Mouse (Mus musculus): ENCODE data around the gene Donson.

GRCm38 (mm10) chr16:91649781-91650180, 38.8 kb downstream of the Donson start:
- no peak for TF ChIP-seq POLR2A (IDR thresholded peaks at IDR 0.05; ENCODE audit: insufficient read length, low read depth)
- no peak for TF ChIP-seq E2F4 (IDR thresholded peaks at IDR 0.05; ENCODE audit: insufficient read depth)
- no peak for TF ChIP-seq USF1 (IDR thresholded peaks at IDR 0.05; ENCODE audit: low read depth)
- TF ChIP-seq POLR2AphosphoS2 (IDR thresholded peaks at IDR 0.05; ENCODE audit: insufficient read length, low read depth): no peak
- TF ChIP-seq MAX (IDR thresholded peaks at IDR 0.05; ENCODE audit: low read depth): no peak
- TF ChIP-seq TCF12 (IDR thresholded peaks at IDR 0.05; ENCODE audit: insufficient read depth, poor library complexity, severe bottlenecking): no peak
- TF ChIP-seq SRF (IDR thresholded peaks at IDR 0.05; ENCODE audit: control insufficient read depth, insufficient read length, low read depth): no peak
- no peak for TF ChIP-seq TCF3 (IDR thresholded peaks at IDR 0.05; ENCODE audit: insufficient read length, low read depth)
- TF ChIP-seq MYOD1 (IDR thresholded peaks at IDR 0.05; ENCODE audit: control insufficient read depth in 1 of 3, insufficient read length in 2 of 3, low read depth in 2 of 3): no peak
- no peak for TF ChIP-seq REST (IDR thresholded peaks at IDR 0.05; ENCODE audit: insufficient read depth, insufficient read length)
